Mouse (Mus musculus): Measurements from ENCODE around the gene Pacrg.

The Pacrg gene

GRCm38 (mm10) chr17:10441501-10442111 is 398.5 kb downstream of the Pacrg start:
- DNase-seq = no peak

- DNase-seq = no peak
Observed at GRCm38 (mm10) chr17:10440961-10441360, 399.1 kb downstream of the Pacrg start.

- DNase-seq = no peak
Observed at GRCm38 (mm10) chr17:10439815-10440214, 400.3 kb downstream of the Pacrg start.

GRCm38 (mm10) chr17:10434867-10435266 is 405.2 kb downstream of the Pacrg start:
- no peak for DNase-seq

- DNase-seq = no peak
Observed at GRCm38 (mm10) chr17:10432525-10433180, 407.5 kb downstream of the Pacrg start.

- no peak for DNase-seq
Observed at GRCm38 (mm10) chr17:10431849-10432524, 408.1 kb downstream of the Pacrg start.

- no peak for DNase-seq
Observed at GRCm38 (mm10) chr17:10430831-10431230, 409.3 kb downstream of the Pacrg start.

GRCm38 (mm10) chr17:10429406-10429805 is 410.7 kb downstream of the Pacrg start:
- no peak for DNase-seq

- DNase-seq = no peak
Observed at GRCm38 (mm10) chr17:10425311-10425710, 414.8 kb downstream of the Pacrg start.

GRCm38 (mm10) chr17:10417558-10418253 is 422.4 kb downstream of the Pacrg start:
- DNase-seq = no peak

- no peak for DNase-seq
Observed at GRCm38 (mm10) chr17:10416995-10417394, 423.1 kb downstream of the Pacrg start.

GRCm38 (mm10) chr17:10416101-10416500 is 424.0 kb downstream of the Pacrg start:
- no peak for DNase-seq

- DNase-seq = no peak
Observed at GRCm38 (mm10) chr17:10414383-10414782, 425.7 kb downstream of the Pacrg start.

GRCm38 (mm10) chr17:10413870-10414269 is 426.2 kb downstream of the Pacrg start:
- no peak for DNase-seq

- DNase-seq = no peak
Observed at GRCm38 (mm10) chr17:10410597-10411476, 429.3 kb downstream of the Pacrg start.

GRCm38 (mm10) chr17:10408681-10409081 is 431.4 kb downstream of the Pacrg start:
- no peak for DNase-seq

- DNase-seq = no peak
Observed at GRCm38 (mm10) chr17:10407031-10407722, 432.9 kb downstream of the Pacrg start.

- DNase-seq = no peak
Observed at GRCm38 (mm10) chr17:10406311-10406710, 433.8 kb downstream of the Pacrg start.

- DNase-seq = no peak
Observed at GRCm38 (mm10) chr17:10405906-10406305, 434.2 kb downstream of the Pacrg start.

- no peak for DNase-seq
Observed at GRCm38 (mm10) chr17:10403186-10403585, 436.9 kb downstream of the Pacrg start.

GRCm38 (mm10) chr17:10402064-10402640 is 438.0 kb downstream of the Pacrg start:
- DNase-seq = no peak
